Comparison of ENCODE assay signal across 13 mouse cellular contexts in genomic region chr11:70871766-70872330, GRCm38 (mm10). TPM values are rescaled to one million over a fixed set of nuclear protein-coding genes. Genes with fewer than 3 reads are reported as not detected.
DNase-seq lines count a peak whose midpoint lies in the region; ATAC-seq and TF ChIP-seq lines count a peak whose summit lies in the region.
"Had no signal": no experiment of that assay in that cellular context is flagged by ENCODE, and none has a peak within 500 bp of the region (broad histone marks: within the 10 kb centered on the region; RNA-seq: fewer than 3 reads in every experiment).

No protein-coding gene starts in this region.

- no peaks in the 10 kb centered on the region for H3K4me1 ChIP-seq in stomach, postnatal 0 days (replicated peaks; ENCODE audit: control insufficient read depth, insufficient read depth)

- no peak overlapping the region for H3K9ac ChIP-seq in stomach, postnatal 0 days (ENCODE audit: low read length)
- H3K9ac ChIP-seq: embryonic facial prominence, embryonic 13.5 days; limb, embryonic 15.5 days had no signal

- peak; percentile 11 for DNase-seq in gastrocnemius, postnatal 14 days
- DNase-seq in gastrocnemius, postnatal 4 days (ENCODE audit: low spot score in 2 of 2): no peak
- DNase-seq in testis, postnatal 14 days (ENCODE audit: low spot score): peak; percentile 35
- no peak for DNase-seq in testis, postnatal 10 days (ENCODE audit: low spot score)
- DNase-seq in kidney, postnatal 10 days: peak; percentile 27
- no peak for DNase-seq in retina, postnatal 1 day
- DNase-seq in left cerebral cortex, adult 18-20 months (ENCODE audit: low spot score in 2 of 2): no peak
- no peak for DNase-seq in stomach, postnatal 0 days (ENCODE audit: low spot score)
- DNase-seq: cerebellum, adult 11 months had no signal

- H3K27me3 ChIP-seq in stomach, postnatal 0 days (ENCODE audit: control insufficient read depth, insufficient read depth, low read length): no peaks in the 10 kb centered on the region
- H3K27me3 ChIP-seq: embryonic facial prominence, embryonic 13.5 days; limb, embryonic 15.5 days had no signal

- no peak for TF ChIP-seq CTCF in stomach, postnatal 0 days (IDR thresholded peaks at IDR 0.05; ENCODE audit: low read depth)

- no peak for ATAC-seq in stomach, postnatal 0 days (ENCODE audit: low FRiP score, low TSS enrichment)

- TF ChIP-seq EP300 in stomach, postnatal 0 days (optimal IDR thresholded peaks at IDR 0.05): no peak

- H3K27ac ChIP-seq in stomach, postnatal 0 days (replicated peaks): no peak overlapping the region
- H3K27ac ChIP-seq: embryonic facial prominence, embryonic 13.5 days; limb, embryonic 15.5 days had no signal

- no peaks in the 10 kb centered on the region for H3K9me3 ChIP-seq in stomach, postnatal 0 days (ENCODE audit: control insufficient read depth, low read length)
- H3K9me3 ChIP-seq: embryonic facial prominence, embryonic 13.5 days; limb, embryonic 15.5 days had no signal

- H3K36me3 ChIP-seq in stomach, postnatal 0 days (ENCODE audit: control insufficient read depth, insufficient read depth, low read length): no peaks in the 10 kb centered on the region

- no peak overlapping the region for H3K4me3 ChIP-seq in stomach, postnatal 0 days (ENCODE audit: low read depth, low read length)
- H3K4me3 ChIP-seq: embryonic facial prominence, embryonic 13.5 days; limb, embryonic 15.5 days had no signal

- 79% methylated on average over 3 of the region's 3 CpGs for WGBS in stomach, postnatal 0 days

- intact Hi-C loops in gastrocnemius, postnatal 14 days (cut with DNase I; ENCODE audit: low total_unique reads): no loop called here

- no peak overlapping the region for H3K4me2 ChIP-seq in stomach, postnatal 0 days (replicated peaks; ENCODE audit: low read depth)
- H3K4me2 ChIP-seq: embryonic facial prominence, embryonic 13.5 days; limb, embryonic 15.5 days; midbrain, embryonic 11.5 days had no signal

RNA-seq across cellular contexts. Expression of gene Rabep1, which starts 27.3 kb away (rescaled TPM):
- total RNA-seq in gastrocnemius, postnatal 14 days (2021): 10 to 100 TPM; 22.7 to 24.3 TPM
- total RNA-seq in gastrocnemius, postnatal 4 days (2021): 10 to 100 TPM; 39.4 to 40.7 TPM
- 100 to 1,000 TPM; 140 TPM for total RNA-seq in left cerebral cortex, adult 18-20 months (2021)
- polyA plus RNA-seq in stomach, postnatal 0 days (2015; fragmentation: Nextera tagmentation; extraction: Ambion mirVana): 15.1 and 17.5 TPM in 2 replicates

RNA-seq across cellular contexts. Expression of gene Scimp, which starts 59.5 kb away (rescaled TPM):
- under 1 TPM in 1 of 2 experiments, not detected in 1; 0.22 TPM for total RNA-seq in gastrocnemius, postnatal 14 days (2021)
- total RNA-seq in gastrocnemius, postnatal 4 days (2021): not detected
- total RNA-seq in left cerebral cortex, adult 18-20 months (2021): not detected
- polyA plus RNA-seq in stomach, postnatal 0 days (2015; fragmentation: Nextera tagmentation; extraction: Ambion mirVana): 0.57 and 0.63 TPM in 2 replicates
- total RNA-seq: gastrocnemius, adult 8-10 months had no signal
- polyA plus RNA-seq: midbrain, embryonic 11.5 days had no signal

Comparison
In these comparisons a context has a peak if more than half of its experiments do, and no peak if none do; other contexts are left out.
1. DNase-seq: peak in gastrocnemius, postnatal 14 days (single experiment), testis, postnatal 14 days (single experiment) and kidney, postnatal 10 days (single experiment); none in gastrocnemius, postnatal 4 days (0 of 2), testis, postnatal 10 days (single experiment), retina, postnatal 1 day (single experiment), left cerebral cortex, adult 18-20 months (0 of 2) and stomach, postnatal 0 days (single experiment).